Mouse (Mus musculus): Measurements from ENCODE around the gene Arfgap2. TPM values are rescaled to one million over a fixed set of nuclear protein-coding genes. Genes with fewer than 3 reads are reported as not detected.

The Arfgap2 gene
- total RNA-seq, 2 experiments from 2014 or later: 152 to 211 TPM

- DNase-seq: no peak
- TF ChIP-seq CTCF (IDR thresholded peaks at IDR 0.05): no peak
- intact Hi-C loops (cut with DNase I): no loop called here
- H3K27ac ChIP-seq: peak overlapping the region; percentile 90
- H3K4me3 ChIP-seq: peak overlapping the region; percentile 41
Measured at GRCm38 (mm10) chr2:91268706-91269105, 3.9 kb downstream of the Arfgap2 start.

DNA sequence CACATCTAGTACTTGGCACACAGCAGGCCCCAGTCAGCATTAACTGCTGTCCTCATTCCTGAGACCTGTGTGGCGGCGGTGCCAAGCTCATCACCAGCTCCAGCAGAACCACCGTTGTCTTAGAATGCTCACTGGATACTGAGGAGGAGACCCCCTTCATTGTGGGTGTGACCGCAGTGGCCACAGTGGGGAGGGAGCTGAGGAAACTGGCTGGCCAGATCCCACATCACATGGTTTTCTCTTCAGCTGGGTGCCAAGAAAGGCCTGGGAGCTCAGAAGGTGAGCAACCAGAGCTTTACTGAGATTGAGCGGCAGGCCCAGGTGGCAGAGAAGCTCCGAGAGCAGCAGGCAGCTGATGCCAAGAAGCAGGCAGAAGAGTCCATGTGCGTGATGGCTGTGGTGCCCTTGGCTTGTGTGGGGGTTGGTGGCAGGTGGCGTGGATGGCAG, 4.9 kb downstream of the Arfgap2 start:
- Histone ChIP-seq H3K4me3 (peak overlapping the region; percentile 69), H3K27ac (peak overlapping the region; percentile 90)
- TF ChIP-seq CTCF (IDR thresholded peaks at IDR 0.05): no peak
- intact Hi-C loops (cut with DNase I): no loop called here
- DNase-seq: peak; percentile 89

GRCm38 (mm10) chr2:91278749-91279371, 14.1 kb downstream of the Arfgap2 start:
- H3K27ac ChIP-seq: no peak overlapping the region
- intact Hi-C loops (cut with DNase I): no loop called here
- DNase-seq: peak; percentile 72
- TF ChIP-seq CTCF (IDR thresholded peaks at IDR 0.05): peak; percentile 67
- no peak overlapping the region for H3K4me3 ChIP-seq

- DNase-seq: no peak
- Histone ChIP-seq H3K27ac (no peak overlapping the region), H3K4me3 (no peak overlapping the region)
- intact Hi-C loops (cut with DNase I): no loop called here
- TF ChIP-seq CTCF (IDR thresholded peaks at IDR 0.05): no peak
Measured at GRCm38 (mm10) chr2:91279372-91279755, 14.6 kb downstream of the Arfgap2 start.

GRCm38 (mm10) chr2:91281366-91281765, 16.6 kb downstream of the Arfgap2 start:
- TF ChIP-seq CTCF (IDR thresholded peaks at IDR 0.05): no peak
- intact Hi-C loops (cut with DNase I): no loop called here
- no peak overlapping the region for H3K4me3 ChIP-seq
- no peak overlapping the region for H3K27ac ChIP-seq
- DNase-seq: no peak

- Histone ChIP-seq H3K4me3 (no peak overlapping the region), H3K27ac (peak overlapping the region; percentile 46)
- no peak for DNase-seq
- intact Hi-C loops (cut with DNase I): no loop called here
- no peak for TF ChIP-seq CTCF (IDR thresholded peaks at IDR 0.05)
Measured at GRCm38 (mm10) chr2:91283972-91284371, 19.2 kb downstream of the Arfgap2 start.

DNA sequence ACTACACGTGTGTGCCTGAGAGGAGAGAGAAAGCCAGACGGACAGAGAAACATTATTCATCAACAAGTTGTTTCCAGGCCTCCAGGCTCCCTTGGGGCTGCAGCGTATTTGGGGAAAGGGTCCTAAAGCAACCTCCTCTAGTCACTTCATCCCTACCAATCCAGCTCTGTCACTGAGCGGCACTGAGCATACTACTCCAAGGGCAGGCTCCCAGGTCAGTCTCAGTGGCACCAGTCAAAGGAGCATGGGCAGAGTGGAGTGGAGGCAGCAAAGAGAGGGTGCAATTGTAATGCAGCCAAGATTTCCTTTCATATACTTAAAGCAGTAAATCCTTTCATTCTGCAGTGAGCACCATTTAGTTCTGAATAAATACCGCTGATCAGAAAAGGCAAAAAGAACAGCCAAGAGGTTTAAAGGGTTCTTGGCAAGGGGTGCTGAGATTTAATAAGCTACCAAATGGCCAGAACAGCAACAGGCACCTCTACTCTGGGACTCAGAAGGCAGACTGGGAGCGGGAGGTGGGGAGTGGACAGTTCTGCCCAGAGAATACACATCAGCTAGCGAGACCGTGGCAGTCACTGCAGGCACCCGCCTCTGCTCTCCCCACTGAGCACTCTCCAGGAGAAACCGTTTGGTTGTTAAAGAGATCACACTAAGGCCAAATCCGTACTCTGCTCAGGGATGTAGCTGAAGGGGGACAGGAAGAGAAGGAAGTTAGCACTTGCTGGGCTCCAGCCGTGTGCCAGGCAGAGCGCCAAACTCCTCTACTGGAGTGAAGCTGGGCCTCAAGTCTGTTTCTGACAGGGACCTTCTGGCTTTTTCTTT, 19.8 kb downstream of the Arfgap2 start:
- DNase-seq: peak; percentile 64
- intact Hi-C loops (cut with DNase I): loop anchor here (5.0 kb wide), 1 partner anchor 178 kb away; no protein-coding TSS in a partner anchor
- no peak for TF ChIP-seq CTCF (IDR thresholded peaks at IDR 0.05)
- Histone ChIP-seq H3K27ac (peak overlapping the region; percentile 46), H3K4me3 (no peak overlapping the region)

GRCm38 (mm10) chr2:91285885-91286505, 21.2 kb downstream of the Arfgap2 start:
- TF ChIP-seq CTCF (IDR thresholded peaks at IDR 0.05): peak; percentile 98
- peak; percentile 88 for DNase-seq
- Histone ChIP-seq H3K4me3 (no peak overlapping the region), H3K27ac (peak overlapping the region; percentile 55)
- intact Hi-C loops (cut with DNase I): loop anchor here (1.0 to 5.0 kb wide), 2 partner anchors 176 to 195 kb away; no protein-coding TSS in a partner anchor

DNA sequence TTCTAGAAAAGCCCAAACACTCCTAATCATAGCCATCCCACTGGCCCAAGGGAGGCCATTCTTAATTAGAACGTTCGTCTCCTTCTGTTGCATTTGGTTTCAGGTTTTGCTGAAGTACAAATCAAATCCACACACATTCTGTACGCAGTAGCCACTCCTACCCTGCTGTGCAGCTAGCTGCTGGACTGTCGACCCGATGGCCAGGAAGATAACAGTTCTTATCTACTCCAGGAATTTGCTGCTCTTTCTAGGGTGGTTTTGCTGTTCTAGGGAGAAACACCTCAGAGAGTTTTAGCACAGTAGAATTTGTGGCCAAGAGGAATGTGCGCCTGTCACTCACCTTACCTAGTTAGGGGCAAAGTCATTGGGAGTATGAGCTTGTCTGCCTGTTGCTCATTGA, 22.8 kb downstream of the Arfgap2 start:
- Histone ChIP-seq H3K4me3 (no peak overlapping the region), H3K27ac (no peak overlapping the region)
- intact Hi-C loops (cut with DNase I): loop anchor here (5.0 kb wide), 1 partner anchor 175 kb away; no protein-coding TSS in a partner anchor
- no peak for DNase-seq
- TF ChIP-seq CTCF (IDR thresholded peaks at IDR 0.05): no peak

DNA sequence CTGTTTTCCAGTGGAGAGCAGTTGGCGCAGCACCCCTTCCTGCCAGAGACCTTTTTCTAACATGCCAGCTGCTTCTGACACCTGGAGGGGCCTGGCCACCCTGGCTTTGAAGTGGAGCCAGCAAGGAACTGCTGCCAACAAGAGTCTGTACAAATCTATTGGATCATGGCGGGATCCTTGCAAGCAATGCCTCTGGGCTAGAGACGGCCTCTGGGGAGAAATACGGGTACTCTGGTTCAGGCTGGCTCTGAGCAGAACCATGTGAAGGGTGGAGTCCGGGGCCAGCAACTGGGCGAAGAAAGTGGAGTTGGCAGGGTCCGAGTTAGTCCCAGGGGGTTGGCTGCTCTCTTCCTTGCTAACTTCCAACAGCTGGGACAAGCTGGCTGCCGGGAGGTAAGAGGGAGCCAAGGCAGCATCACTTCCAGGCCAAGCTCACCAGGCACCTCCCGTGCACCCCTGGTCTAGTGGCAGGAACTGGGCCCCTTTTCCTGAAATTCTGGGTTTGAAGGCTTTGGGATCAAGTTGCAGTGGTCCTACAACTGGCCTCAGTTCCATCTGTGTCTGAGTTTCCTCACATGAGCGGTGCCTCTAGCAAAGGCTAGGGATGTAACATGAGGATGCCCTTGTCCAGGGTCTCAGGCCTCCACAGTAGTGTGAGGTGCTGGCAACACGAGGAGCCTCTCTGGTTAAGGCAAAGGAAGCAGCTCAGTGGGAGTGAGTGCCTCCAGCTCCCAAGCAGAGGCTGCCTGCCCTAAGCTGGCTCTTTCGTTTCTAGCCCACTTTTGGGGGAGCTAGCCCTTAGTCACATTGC, 26.6 kb downstream of the Arfgap2 start:
- intact Hi-C loops (cut with DNase I): no loop called here
- DNase-seq: peak; percentile 84
- H3K4me3 ChIP-seq: peak overlapping the region; percentile 26
- no peak for TF ChIP-seq CTCF (IDR thresholded peaks at IDR 0.05)
- H3K27ac ChIP-seq: peak overlapping the region; percentile 51

GRCm38 (mm10) chr2:91294226-91294625, 29.5 kb downstream of the Arfgap2 start:
- intact Hi-C loops (cut with DNase I): no loop called here
- Histone ChIP-seq H3K4me3 (no peak overlapping the region), H3K27ac (no peak overlapping the region)
- TF ChIP-seq CTCF (IDR thresholded peaks at IDR 0.05): no peak
- DNase-seq: no peak

DNA sequence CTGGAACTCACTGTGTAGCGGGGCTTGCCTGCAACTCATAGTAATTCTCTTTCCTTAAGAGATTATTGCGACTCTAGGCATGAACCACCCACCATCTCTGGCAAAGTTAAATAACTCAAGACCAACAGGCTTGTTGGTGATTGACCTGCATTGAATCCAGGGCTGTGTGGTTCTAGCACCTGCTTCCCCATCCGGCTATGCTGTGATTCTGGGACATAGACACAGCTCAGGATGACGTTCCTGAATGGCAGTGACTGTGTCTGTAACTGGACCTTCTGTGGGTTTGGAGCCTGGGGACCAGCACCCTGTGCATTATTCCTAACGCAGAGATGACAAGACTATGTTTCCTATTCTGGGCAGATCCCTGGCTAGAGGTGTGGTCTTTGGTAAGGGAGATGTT, 31.1 kb downstream of the Arfgap2 start:
- H3K4me3 ChIP-seq: no peak overlapping the region
- no peak overlapping the region for H3K27ac ChIP-seq
- intact Hi-C loops (cut with DNase I): no loop called here
- DNase-seq: no peak
- TF ChIP-seq CTCF (IDR thresholded peaks at IDR 0.05): no peak
